Mouse (Mus musculus): Measurements from ENCODE around the gene Ugt8a. TPM values are rescaled to one million over a fixed set of nuclear protein-coding genes. Genes with fewer than 3 reads are reported as not detected.

Gene Ugt8a
- total and polyA plus RNA-seq, 3 experiments: not detected

- TF ChIP-seq PAX5 (IDR thresholded peaks at IDR 0.05; ENCODE audit: low read length) (no peak), USF1 (IDR thresholded peaks at IDR 0.05; ENCODE audit: low read depth, low read length) (no peak), MAZ (IDR thresholded peaks at IDR 0.05; ENCODE audit: low read depth, low read length) (no peak), USF2 (conservative IDR thresholded peaks at IDR 0.05; ENCODE audit: low read depth, low read length) (no peak), MYC (IDR thresholded peaks at IDR 0.05; ENCODE audit: low read depth, low read length) (no peak), MXI1 (IDR thresholded peaks at IDR 0.05; ENCODE audit: low read depth, low read length) (no peak), IRF4 (IDR thresholded peaks at IDR 0.05; ENCODE audit: low read depth, low read length) (no peak), JUND (conservative IDR thresholded peaks at IDR 0.05; ENCODE audit: low read depth, low read length) (no peak), ZMIZ1 (IDR thresholded peaks at IDR 0.05; ENCODE audit: low read depth, low read length) (no peak), UBTF (IDR thresholded peaks at IDR 0.05; ENCODE audit: low read depth, low read length) (no peak), ELF1 (IDR thresholded peaks at IDR 0.05; ENCODE audit: low read depth, low read length) (no peak), BHLHE40 (IDR thresholded peaks at IDR 0.05; ENCODE audit: low read depth, low read length) (no peak), NRF1 (IDR thresholded peaks at IDR 0.05; ENCODE audit: low read depth, low read length) (no peak)
- Histone ChIP-seq H3K9ac (ENCODE audit: insufficient read depth, low read depth) (no peak overlapping the region), H3K4me2 (ENCODE audit: insufficient read depth, low read depth, poor library complexity, severe bottlenecking) (no peak overlapping the region), H3K4me1 (ENCODE audit: control insufficient read depth in 1 of 2, insufficient read depth in 2 of 2) (no peaks in the 10 kb centered on the region), H3K27me3 (replicated peaks) (no peaks in the 10 kb centered on the region), H3K27ac (ENCODE audit: insufficient read depth, low read depth) (no peak overlapping the region), H3K4me3 (replicated peaks in 1 of 3; ENCODE audit: low read depth in 2 of 3, low read length in 2 of 3, poor library complexity in 1 of 3) (no peak overlapping the region), H3K9me3 (replicated peaks; ENCODE audit: low read length) (peaks cover 13% of the 10 kb centered on the region), H3K36me3 (replicated peaks in 1 of 2; ENCODE audit: control insufficient read depth in 1 of 2, insufficient read depth in 1 of 2, low read length in 1 of 2) (no peaks in the 10 kb centered on the region), H3K79me2 (replicated peaks; ENCODE audit: control insufficient read depth, extremely low read depth, insufficient read depth, poor library complexity, severe bottlenecking) (no peaks in the 10 kb centered on the region)
- in situ Hi-C loops (cut with MboI; ENCODE audit: low pct_ligation_motif_present, low pct_unique_long_range_greater_than_20kb, low sequenced_read_pairs): no loop called here
- dilution Hi-C loops (cut with MboI; ENCODE audit: extremely low pct_ligation_motif_present, extremely low pct_unique_long_range_greater_than_20kb, low sequenced_read_pairs): no loop called here
- no peak for DNase-seq (ENCODE audit: extremely low read depth)
Observed at GRCm38 (mm10) chr3:125937536-125938091, 805 bp downstream of the Ugt8a start.

GRCm38 (mm10) chr3:125935796-125936195 lies 2.6 kb downstream of the Ugt8a start:
- Histone ChIP-seq H3K4me3 (replicated peaks in 1 of 3; ENCODE audit: low read depth in 2 of 3, low read length in 2 of 3, poor library complexity in 1 of 3) (no peak overlapping the region), H3K4me2 (ENCODE audit: insufficient read depth, low read depth, poor library complexity, severe bottlenecking) (no peak overlapping the region), H3K4me1 (ENCODE audit: control insufficient read depth in 1 of 2, insufficient read depth in 2 of 2) (no peaks in the 10 kb centered on the region), H3K27me3 (replicated peaks) (no peaks in the 10 kb centered on the region), H3K9ac (ENCODE audit: insufficient read depth, low read depth) (no peak overlapping the region), H3K79me2 (replicated peaks; ENCODE audit: control insufficient read depth, extremely low read depth, insufficient read depth, poor library complexity, severe bottlenecking) (no peaks in the 10 kb centered on the region), H3K36me3 (replicated peaks in 1 of 2; ENCODE audit: control insufficient read depth in 1 of 2, insufficient read depth in 1 of 2, low read length in 1 of 2) (no peaks in the 10 kb centered on the region), H3K27ac (ENCODE audit: insufficient read depth, low read depth) (no peak overlapping the region), H3K9me3 (replicated peaks; ENCODE audit: low read length) (peaks cover 13% of the 10 kb centered on the region)
- in situ Hi-C loops (cut with MboI; ENCODE audit: low pct_ligation_motif_present, low pct_unique_long_range_greater_than_20kb, low sequenced_read_pairs) (no loop called here), dilution Hi-C loops (cut with MboI; ENCODE audit: extremely low pct_ligation_motif_present, extremely low pct_unique_long_range_greater_than_20kb, low sequenced_read_pairs) (no loop called here)
- no peak for DNase-seq (ENCODE audit: extremely low read depth)
- no peak for TF ChIP-seq RAD21 (IDR thresholded peaks at IDR 0.05; ENCODE audit: low read depth, low read length)
- TF ChIP-seq JUND (conservative IDR thresholded peaks at IDR 0.05; ENCODE audit: low read depth, low read length): no peak
- TF ChIP-seq ETS1 (conservative IDR thresholded peaks at IDR 0.05; ENCODE audit: low read depth, low read length): no peak
- no peak for TF ChIP-seq POLR2AphosphoS2 (IDR thresholded peaks at IDR 0.05; ENCODE audit: low read depth, low read length)
- TF ChIP-seq EP300 (IDR thresholded peaks at IDR 0.05; ENCODE audit: low read length): no peak
- TF ChIP-seq KAT2A (IDR thresholded peaks at IDR 0.05; ENCODE audit: insufficient replicate concordance, low read length): no peak
- TF ChIP-seq MAX (IDR thresholded peaks at IDR 0.05; ENCODE audit: low read length): no peak
- TF ChIP-seq HCFC1 (IDR thresholded peaks at IDR 0.05; ENCODE audit: low read depth, low read length): no peak
- TF ChIP-seq SMC3 (IDR thresholded peaks at IDR 0.05; ENCODE audit: low read depth, low read length): no peak
- no peak for TF ChIP-seq NRF1 (IDR thresholded peaks at IDR 0.05; ENCODE audit: low read depth, low read length)
- no peak for TF ChIP-seq SIN3A (IDR thresholded peaks at IDR 0.05; ENCODE audit: low read length)
- TF ChIP-seq ZKSCAN1 (IDR thresholded peaks at IDR 0.05; ENCODE audit: borderline replicate concordance, low read depth, low read length): no peak
- TF ChIP-seq MAZ (IDR thresholded peaks at IDR 0.05; ENCODE audit: low read depth, low read length): no peak
- no peak for TF ChIP-seq UBTF (IDR thresholded peaks at IDR 0.05; ENCODE audit: low read depth, low read length)
- no peak for TF ChIP-seq PAX5 (IDR thresholded peaks at IDR 0.05; ENCODE audit: low read length)
